Mouse (Mus musculus) C2C12 (cell line): Measurements from ENCODE around the gene Mex3a. TPM values are rescaled to one million over a fixed set of nuclear protein-coding genes. Genes with fewer than 3 reads are reported as not detected.
A peak's percentile ranks its signal among the peaks of the same experiment; 100 is the strongest.

Experiments used
- H3K27me3 ChIP-seq: one replicate; pipeline ENCODE4 v1.6.1; 2011; ENCODE audit not compliant: control insufficient read depth, insufficient read depth, insufficient read length
- H3K36me3 ChIP-seq: one replicate; pipeline ENCODE4 v1.6.1; 2011; ENCODE audit not compliant: control insufficient read depth, insufficient read depth
- H3K4me3 ChIP-seq: one replicate; pipeline ENCODE4 v1.5.1; 2011; ENCODE audit warnings: mild to moderate bottlenecking, control low read depth; ENCODE audit not compliant: poor library complexity, insufficient read depth, severe bottlenecking
- H3K79me2 ChIP-seq: one replicate; pipeline ENCODE4 v1.6.1; 2011; ENCODE audit not compliant: control insufficient read depth, insufficient read depth
- H3K79me3 ChIP-seq: one replicate; pipeline ENCODE4 v1.6.1; 2011; ENCODE audit warnings: low read depth, control low read depth
- H3ac ChIP-seq: one replicate; pipeline ENCODE3; 2011; ENCODE audit warnings: low read depth; ENCODE audit not compliant: control insufficient read depth, insufficient read length
- CEBPB ChIP-seq: IDR thresholded peaks from one replicate; pipeline ENCODE4 v1.6.1; 2011; ENCODE audit warnings: low read depth, mild to moderate bottlenecking, control low read depth, moderate library complexity
- CTCF ChIP-seq: IDR thresholded peaks from one replicate; pipeline ENCODE4 v1.5.1; 2011; ENCODE audit not compliant: control insufficient read depth, insufficient read depth, insufficient read length
- FOSL1 ChIP-seq: IDR thresholded peaks from one replicate; pipeline ENCODE4 v1.8.0; 2011; ENCODE audit warnings: mild to moderate bottlenecking, low read length; ENCODE audit not compliant: poor library complexity, insufficient read depth, severe bottlenecking
- MAX ChIP-seq: IDR thresholded peaks from one replicate; pipeline ENCODE4 v1.6.1; 2011; ENCODE audit warnings: mild to moderate bottlenecking, control low read depth
- MYOD1 ChIP-seq: IDR thresholded peaks from one replicate; pipeline ENCODE4 v1.6.1; 2011; ENCODE audit warnings: low read depth; ENCODE audit not compliant: control insufficient read depth, insufficient read length
- MYOG ChIP-seq: IDR thresholded peaks from one replicate; pipeline ENCODE4 v1.6.1; 2011; ENCODE audit not compliant: control insufficient read depth, insufficient read length; ENCODE audit errors: extremely low read depth
- USF1 ChIP-seq: IDR thresholded peaks from one replicate; pipeline ENCODE4 v1.6.1; 2011; ENCODE audit warnings: low read depth, mild to moderate bottlenecking, control low read depth, moderate library complexity
- polyA plus RNA-seq: library from polyadenylated mRNA; unstranded; fragments of >200 nt; fragmentation: generic; extraction: Trizol; gene quantifications from one replicate; pipeline ENCODE4 v1.2.1, GENCODE M21; 2012; ENCODE audit warnings: missing spikeins

Mex3a gene
- polyA plus RNA-seq, 1 experiment, result 14.9 TPM

GRCm38 (mm10) chr3:88521803-88522331 is 10.3 kb upstream of the Mex3a start:
- peak; percentile 45 for TF ChIP-seq CEBPB
- peak; percentile 19 for TF ChIP-seq MYOD1
- TF ChIP-seq CTCF, result peak; percentile 94
- no peak for TF ChIP-seq USF1
- peak; percentile 60 for TF ChIP-seq MAX
- peak; percentile 64 for TF ChIP-seq FOSL1
- no peak for TF ChIP-seq MYOG
- H3ac ChIP-seq, result no peak overlapping the region
- no peak overlapping the region for H3K4me3 ChIP-seq
- no peaks in the 10 kb centered on the region for H3K27me3 ChIP-seq
- H3K79me2 ChIP-seq, result peaks cover 11% of the 10 kb centered on the region
- H3K36me3 ChIP-seq, result peaks cover 6% of the 10 kb centered on the region
- H3K79me3 ChIP-seq, result peaks cover 2% of the 10 kb centered on the region

GRCm38 (mm10) chr3:88523027-88523426 is 9.2 kb upstream of the Mex3a start:
- no peaks in the 10 kb centered on the region for H3K27me3 ChIP-seq

DNA sequence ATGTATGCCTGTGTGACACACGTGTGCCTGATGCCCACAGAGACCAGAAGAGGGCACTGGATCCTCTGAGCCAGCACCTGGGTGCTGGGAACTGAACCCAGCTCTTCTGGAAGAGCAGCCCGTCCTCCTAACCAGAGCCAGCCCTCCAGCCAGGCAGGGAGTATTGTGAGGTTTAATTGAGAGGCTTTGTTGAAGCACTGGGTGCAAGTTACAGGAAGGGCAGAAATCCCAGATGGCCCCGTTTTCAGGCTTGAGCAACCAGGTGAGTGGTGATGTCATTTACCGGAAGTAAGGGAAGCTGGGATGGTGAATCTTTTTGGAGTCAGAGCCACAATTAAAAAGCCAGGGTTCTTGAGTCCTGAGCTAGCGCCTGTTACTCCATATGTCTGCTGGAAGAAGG is 7.2 kb upstream of the Mex3a start:
- Histone ChIP-seq H3K36me3 (peaks cover 6% of the 10 kb centered on the region), H3K79me3 (peaks cover 4% of the 10 kb centered on the region), H3K4me3 (no peak overlapping the region), H3ac (no peak overlapping the region), H3K27me3 (no peaks in the 10 kb centered on the region), H3K79me2 (peaks cover 33% of the 10 kb centered on the region)
- TF ChIP-seq MYOD1, result no peak
- no peak for TF ChIP-seq FOSL1
- TF ChIP-seq MAX, result no peak
- TF ChIP-seq CTCF, result no peak
- no peak for TF ChIP-seq CEBPB
- no peak for TF ChIP-seq MYOG
- no peak for TF ChIP-seq USF1

More at GRCm38 (mm10) chr3:88523027-88523426, 9.2 kb upstream of the Mex3a start:
- peaks cover 2% of the 10 kb centered on the region for H3K79me3 ChIP-seq
- no peak overlapping the region for H3ac ChIP-seq
- H3K4me3 ChIP-seq, result no peak overlapping the region
- H3K36me3 ChIP-seq, result peaks cover 6% of the 10 kb centered on the region
- TF ChIP-seq MYOD1 (no peak), USF1 (no peak), MAX (no peak), CEBPB (no peak), CTCF (no peak), FOSL1 (no peak), MYOG (no peak)
- H3K79me2 ChIP-seq, result peaks cover 13% of the 10 kb centered on the region

GRCm38 (mm10) chr3:88526157-88527131 is 5.8 kb upstream of the Mex3a start:
- H3K4me3 ChIP-seq, result no peak overlapping the region
- TF ChIP-seq MYOG (no peak), CTCF (peak; percentile 99), MYOD1 (no peak), USF1 (no peak), MAX (peak; percentile 69), FOSL1 (no peak), CEBPB (no peak)

GRCm38 (mm10) chr3:88527565-88527964 is 4.6 kb upstream of the Mex3a start:
- Histone ChIP-seq H3K79me3 (peaks cover 13% of the 10 kb centered on the region), H3K36me3 (peaks cover 6% of the 10 kb centered on the region), H3K27me3 (no peaks in the 10 kb centered on the region), H3K79me2 (peaks cover 58% of the 10 kb centered on the region), H3ac (no peak overlapping the region), H3K4me3 (no peak overlapping the region)
- no peak for TF ChIP-seq CTCF
- no peak for TF ChIP-seq MYOG
- no peak for TF ChIP-seq MYOD1
- no peak for TF ChIP-seq USF1
- TF ChIP-seq CEBPB, result no peak
- no peak for TF ChIP-seq FOSL1
- no peak for TF ChIP-seq MAX

More at GRCm38 (mm10) chr3:88526157-88527131, 5.8 kb upstream of the Mex3a start:
- no peak overlapping the region for H3ac ChIP-seq
- H3K36me3 ChIP-seq, result peaks cover 6% of the 10 kb centered on the region
- H3K79me3 ChIP-seq, result peaks cover 9% of the 10 kb centered on the region
- H3K79me2 ChIP-seq, result peaks cover 47% of the 10 kb centered on the region
- H3K27me3 ChIP-seq, result no peaks in the 10 kb centered on the region
